Mouse (Mus musculus) forebrain, embryonic 10.5 days (tissue): ENCODE data around the gene Atp8b5. TPM values are rescaled to one million over a fixed set of nuclear protein-coding genes. Genes with fewer than 3 reads are reported as not detected.

Experiments
- DNase-seq: peaks from one replicate; pipeline ENCODE4 v3.0.0-alpha.2; 2017; ENCODE audit warnings: low spot score; ENCODE audit errors: extremely low spot score
- H3K27ac ChIP-seq: fragments of 300-500 bp; sonication (generic); 2 replicates; pipeline ENCODE4 v1.5.1; 2016; ENCODE audit warnings: mild to moderate bottlenecking
- H3K27me3 ChIP-seq: fragments of 300-500 bp; sonication (generic); 2 replicates; pipeline ENCODE4 v1.6.1; 2016; ENCODE audit warnings: mild to moderate bottlenecking; ENCODE audit not compliant: poor library complexity, severe bottlenecking
- H3K36me3 ChIP-seq: fragments of 300-500 bp; sonication (generic); replicated peaks from 2 replicates; pipeline ENCODE4 v1.6.1; 2016; ENCODE audit warnings: mild to moderate bottlenecking, moderate library complexity
- H3K4me1 ChIP-seq: fragments of 300-500 bp; sonication (generic); 2 replicates; pipeline ENCODE4 v1.6.1; 2016
- H3K4me3 ChIP-seq: fragments of 300-500 bp; sonication (generic); 2 replicates; pipeline ENCODE4 v1.5.1; 2016; ENCODE audit warnings: mild to moderate bottlenecking, moderate library complexity
- H3K9me3 ChIP-seq: fragments of 300-500 bp; sonication (generic); 2 replicates; pipeline ENCODE4 v1.6.1; 2016; ENCODE audit warnings: mild to moderate bottlenecking, moderate library complexity
- WGBS: fragments of 180-500 bp; shearing (Covaris S2); methylation state at CpG from one replicate; pipeline ENCODE4 v1.1.7; 2016; 5-methylcytosine and 5-hydroxymethylcytosine counted together
- polyA plus RNA-seq: library from polyadenylated mRNA; unstranded; fragments of >200 nt; fragmentation: Nextera tagmentation; extraction: Ambion mirVana; gene quantifications from 2 replicates; pipeline ENCODE4 v1.2.1, GENCODE M21; 2016

Gene Atp8b5
- polyA plus RNA-seq = 0.32 and 0.53 TPM in 2 replicates

DNA sequence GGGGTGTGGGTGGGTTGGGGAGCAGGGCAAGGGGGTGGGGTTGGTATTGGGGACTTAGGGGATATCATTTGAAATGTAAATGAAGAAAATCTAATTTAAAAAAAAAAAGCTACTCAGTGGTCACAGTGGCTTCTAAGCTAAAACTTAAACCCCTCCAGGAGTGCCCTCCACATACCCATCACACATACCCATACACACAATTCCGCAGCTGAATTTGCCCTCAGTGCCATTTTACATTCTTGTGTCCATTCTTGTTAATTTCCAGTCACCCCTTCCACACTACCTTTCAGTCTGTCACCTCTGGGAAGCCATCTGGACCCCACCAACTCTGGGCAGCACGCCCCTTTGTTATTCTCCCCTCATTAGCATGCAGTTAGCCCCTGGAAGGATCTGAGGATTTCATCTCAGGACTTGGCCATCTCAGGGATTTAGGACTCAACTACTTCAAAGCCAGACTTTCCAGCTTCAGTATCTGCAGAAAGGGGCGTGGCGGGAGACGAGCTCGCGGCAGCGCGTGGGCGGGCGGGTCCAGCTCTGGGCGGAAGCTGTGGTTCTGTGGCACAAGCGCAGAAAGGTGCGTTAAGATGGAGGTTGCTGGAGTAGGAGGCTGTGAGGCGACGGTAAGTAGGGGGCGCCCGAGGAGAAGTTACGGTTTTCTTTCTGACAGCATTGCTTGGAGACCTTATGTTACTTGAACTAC lies at the start of gene Atp8b5:
Atp8b5 (plus strand) TSS at position 537 of the 700 bp plus-strand sequence.
- peaks cover 4% of the 10 kb centered on the region; the same call in 1 of the 2 replicates for H3K36me3 ChIP-seq
- peaks cover 18% of the 10 kb centered on the region for H3K4me1 ChIP-seq
- H3K4me3 ChIP-seq = peak within 1 kb of the TSS; percentile 55
- peak within 1 kb of the TSS; percentile 85 for H3K27ac ChIP-seq
- H3K9me3 ChIP-seq = no peaks in the 10 kb centered on the region
- peak; percentile 79 for DNase-seq
- WGBS = 2% methylated on average over 19 of the region's 19 CpGs
- no peaks in the 10 kb centered on the region for H3K27me3 ChIP-seq

DNA sequence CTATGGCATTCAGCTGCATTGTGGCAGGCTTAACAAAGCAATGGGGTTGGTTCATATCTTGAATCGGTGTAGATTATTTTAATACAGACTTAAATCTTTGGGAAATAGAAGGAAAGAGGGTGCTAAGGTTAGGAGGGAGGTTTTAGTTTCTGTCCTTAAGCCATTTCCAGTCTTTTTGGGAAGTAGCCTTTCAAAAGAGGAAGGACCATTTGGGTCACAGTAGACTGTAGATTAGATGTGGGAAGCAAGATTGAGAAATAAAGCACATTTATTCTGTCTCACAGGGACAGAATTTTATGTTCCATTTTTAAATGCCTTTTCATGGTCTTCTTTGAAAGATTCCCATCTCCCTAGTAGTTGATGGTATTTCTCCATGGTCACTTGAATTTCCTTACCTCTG lies 49.0 kb upstream of the Atp8b5 start:
- Histone ChIP-seq H3K4me1 (no peaks in the 10 kb centered on the region), H3K9me3 (no peaks in the 10 kb centered on the region), H3K27me3 (no peaks in the 10 kb centered on the region), H3K36me3 (no peaks in the 10 kb centered on the region), H3K4me3 (no peak overlapping the region), H3K27ac (no peak overlapping the region)
- 96% methylated on average over 1 of the region's 1 CpGs for WGBS
- DNase-seq = no peak

- DNase-seq = no peak
- no peaks in the 10 kb centered on the region for H3K27me3 ChIP-seq
- H3K4me3 ChIP-seq = no peak overlapping the region
- no peaks in the 10 kb centered on the region for H3K4me1 ChIP-seq
- 88% methylated on average over 3 of the region's 3 CpGs for WGBS
- H3K36me3 ChIP-seq = peaks cover 11% of the 10 kb centered on the region
- no peak overlapping the region for H3K27ac ChIP-seq
- no peaks in the 10 kb centered on the region for H3K9me3 ChIP-seq
Measured at GRCm38 (mm10) chr4:43231821-43232220, 35.1 kb upstream of the Atp8b5 start.

DNA sequence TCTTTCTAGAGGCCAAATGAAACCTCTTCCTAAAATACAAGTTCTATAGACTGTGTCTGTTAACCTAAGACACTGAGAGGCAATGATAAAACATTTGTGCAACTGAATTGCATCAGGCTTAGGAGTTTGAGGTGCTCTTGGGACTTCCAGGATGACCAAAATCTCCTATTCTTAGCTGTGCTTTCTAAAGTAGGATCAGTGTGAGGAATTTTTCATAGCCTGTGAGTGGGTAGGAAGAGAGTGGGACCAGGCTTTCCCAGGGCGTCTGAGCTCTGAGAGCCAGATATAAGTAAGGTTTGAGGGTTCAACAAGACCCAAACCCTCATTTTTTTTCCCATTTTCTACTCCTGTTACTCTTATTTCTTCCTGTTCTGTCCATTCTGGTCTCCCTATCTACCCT lies 34.0 kb upstream of the Atp8b5 start:
- no peak overlapping the region for H3K4me3 ChIP-seq
- peaks cover 16% of the 10 kb centered on the region for H3K36me3 ChIP-seq
- WGBS = 91% methylated on average over 1 of the region's 1 CpGs
- no peaks in the 10 kb centered on the region for H3K9me3 ChIP-seq
- no peak for DNase-seq
- H3K27ac ChIP-seq = no peak overlapping the region
- no peaks in the 10 kb centered on the region for H3K27me3 ChIP-seq
- H3K4me1 ChIP-seq = no peaks in the 10 kb centered on the region

DNA sequence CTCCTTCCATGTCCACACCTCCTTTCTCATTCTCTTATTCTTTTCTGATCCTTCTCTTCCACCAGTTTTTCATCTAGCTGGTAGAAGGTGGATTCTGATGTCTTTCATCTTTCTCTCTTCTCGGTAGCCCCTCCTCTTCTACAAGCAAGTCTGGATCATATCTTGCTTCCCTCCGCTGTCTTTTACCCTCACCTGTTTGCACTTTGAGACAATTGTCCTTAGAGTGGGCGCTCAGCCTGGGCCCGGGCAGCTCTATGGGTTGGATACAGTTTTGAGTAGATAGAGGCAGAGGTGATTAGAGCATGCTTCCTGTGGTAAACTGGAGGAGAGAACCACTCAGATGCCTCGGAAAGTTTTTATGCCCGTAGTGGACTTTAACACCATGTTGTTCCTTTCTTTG lies 33.5 kb upstream of the Atp8b5 start:
- Histone ChIP-seq H3K27ac (no peak overlapping the region), H3K36me3 (peaks cover 16% of the 10 kb centered on the region), H3K9me3 (no peaks in the 10 kb centered on the region), H3K4me1 (no peaks in the 10 kb centered on the region), H3K27me3 (no peaks in the 10 kb centered on the region), H3K4me3 (no peak overlapping the region)
- 93% methylated on average over 6 of the region's 6 CpGs for WGBS
- no peak for DNase-seq

- Histone ChIP-seq H3K9me3 (no peaks in the 10 kb centered on the region), H3K27ac (no peak overlapping the region), H3K4me3 (no peak overlapping the region), H3K27me3 (no peaks in the 10 kb centered on the region), H3K36me3 (peaks cover 26% of the 10 kb centered on the region), H3K4me1 (no peaks in the 10 kb centered on the region)
- 93% methylated on average over 9 of the region's 9 CpGs for WGBS
- no peak for DNase-seq
Measured at GRCm38 (mm10) chr4:43236898-43237297, 30.1 kb upstream of the Atp8b5 start.

GRCm38 (mm10) chr4:43240716-43241115 lies 26.2 kb upstream of the Atp8b5 start:
- H3K27ac ChIP-seq = no peak overlapping the region
- peaks cover 30% of the 10 kb centered on the region for H3K36me3 ChIP-seq
- WGBS = 87% methylated on average over 1 of the region's 1 CpGs
- no peak for DNase-seq
- H3K27me3 ChIP-seq = no peaks in the 10 kb centered on the region
- no peaks in the 10 kb centered on the region for H3K9me3 ChIP-seq
- H3K4me1 ChIP-seq = no peaks in the 10 kb centered on the region
- no peak overlapping the region for H3K4me3 ChIP-seq

DNA sequence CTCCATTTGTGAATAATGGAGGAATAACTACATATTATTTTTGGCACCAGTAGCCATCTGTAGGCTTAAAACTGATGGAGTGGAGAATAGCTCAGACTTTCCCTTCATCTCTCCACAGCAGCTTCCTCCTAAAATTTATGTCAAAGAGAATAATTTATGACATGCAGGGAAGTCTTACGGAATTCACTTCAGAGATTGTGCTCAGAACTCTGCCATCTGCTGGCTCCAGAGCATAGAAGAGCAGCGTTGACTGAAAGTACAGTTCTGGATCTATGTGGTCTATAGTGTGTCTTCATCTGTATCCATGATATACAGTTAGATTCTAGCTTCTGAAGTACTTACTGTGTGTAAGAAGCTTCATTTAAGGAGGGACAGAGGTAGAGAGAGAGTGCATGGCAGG lies 22.9 kb upstream of the Atp8b5 start:
- H3K4me3 ChIP-seq = no peak overlapping the region
- H3K27me3 ChIP-seq = no peaks in the 10 kb centered on the region
- peaks cover 21% of the 10 kb centered on the region for H3K4me1 ChIP-seq
- 77% methylated on average over 2 of the region's 2 CpGs for WGBS
- no peak overlapping the region for H3K27ac ChIP-seq
- no peak for DNase-seq
- no peaks in the 10 kb centered on the region for H3K9me3 ChIP-seq
- peaks cover 28% of the 10 kb centered on the region for H3K36me3 ChIP-seq

DNA sequence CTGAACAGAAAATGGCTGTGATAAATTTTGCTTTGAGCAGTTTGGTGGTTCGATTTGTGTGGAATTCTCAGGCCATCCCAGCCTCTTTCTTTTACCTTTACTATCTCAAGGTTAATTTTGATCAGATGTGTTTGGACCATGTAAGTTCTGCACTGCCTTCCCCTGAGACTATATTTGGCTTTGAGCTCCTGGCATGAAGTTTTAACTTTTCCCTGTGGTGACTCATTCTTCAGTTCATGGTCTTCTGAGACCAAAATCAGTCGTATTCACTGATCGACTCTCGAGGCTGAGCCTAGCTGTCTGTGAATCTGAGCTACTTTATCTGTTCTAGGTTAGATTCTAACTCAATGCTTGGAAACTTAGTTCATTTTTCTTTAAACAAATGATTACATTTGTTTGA lies 21.2 kb upstream of the Atp8b5 start:
- Histone ChIP-seq H3K4me1 (peaks cover 28% of the 10 kb centered on the region), H3K36me3 (peaks cover 26% of the 10 kb centered on the region), H3K9me3 (no peaks in the 10 kb centered on the region), H3K27me3 (no peaks in the 10 kb centered on the region), H3K27ac (no peak overlapping the region), H3K4me3 (no peak overlapping the region)
- DNase-seq = no peak
- WGBS = 92% methylated on average over 4 of the region's 4 CpGs

- no peaks in the 10 kb centered on the region for H3K27me3 ChIP-seq
- peaks cover 28% of the 10 kb centered on the region for H3K4me1 ChIP-seq
- H3K27ac ChIP-seq = peak overlapping the region; percentile 74
- peak; percentile 53 for DNase-seq
- WGBS = 19% methylated on average over 7 of the region's 7 CpGs
- no peak overlapping the region for H3K4me3 ChIP-seq
- H3K36me3 ChIP-seq = peaks cover 33% of the 10 kb centered on the region
- no peaks in the 10 kb centered on the region for H3K9me3 ChIP-seq
Measured at GRCm38 (mm10) chr4:43248026-43248425, 18.9 kb upstream of the Atp8b5 start.

GRCm38 (mm10) chr4:43248909-43249308 lies 18.1 kb upstream of the Atp8b5 start:
- no peak for DNase-seq
- H3K36me3 ChIP-seq = peaks cover 40% of the 10 kb centered on the region
- WGBS = 48% methylated on average over 2 of the region's 2 CpGs
- H3K4me1 ChIP-seq = peaks cover 28% of the 10 kb centered on the region
- no peaks in the 10 kb centered on the region for H3K9me3 ChIP-seq
- no peak overlapping the region for H3K4me3 ChIP-seq
- peak overlapping the region; percentile 74 for H3K27ac ChIP-seq
- H3K27me3 ChIP-seq = no peaks in the 10 kb centered on the region

DNA sequence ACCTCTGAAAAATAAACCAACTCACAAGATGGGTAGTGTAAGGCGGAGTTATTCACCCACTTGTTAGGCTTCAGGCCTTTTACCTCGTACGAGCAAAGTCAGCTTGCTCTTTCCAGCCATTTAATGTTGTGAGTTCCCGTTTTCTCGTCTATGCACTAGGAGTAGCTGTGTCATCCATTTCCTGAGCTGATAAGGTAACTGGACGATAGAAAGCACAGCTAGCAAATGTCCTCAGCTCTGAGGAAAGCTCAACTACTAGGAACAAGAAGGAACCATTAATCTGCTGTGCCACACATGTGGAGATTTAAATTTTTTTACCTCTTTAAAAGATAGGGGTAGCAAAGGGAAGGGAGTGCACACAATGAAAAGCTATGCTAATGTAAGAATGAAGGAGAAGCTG lies 15.7 kb upstream of the Atp8b5 start:
- peaks cover 36% of the 10 kb centered on the region for H3K36me3 ChIP-seq
- no peaks in the 10 kb centered on the region for H3K9me3 ChIP-seq
- peaks cover 28% of the 10 kb centered on the region for H3K4me1 ChIP-seq
- H3K27ac ChIP-seq = no peak overlapping the region
- no peak for DNase-seq
- 90% methylated on average over 6 of the region's 6 CpGs for WGBS
- no peak overlapping the region for H3K4me3 ChIP-seq
- H3K27me3 ChIP-seq = no peaks in the 10 kb centered on the region

GRCm38 (mm10) chr4:43257040-43257439 lies 9.9 kb upstream of the Atp8b5 start:
- Histone ChIP-seq H3K27ac (no peak overlapping the region), H3K4me1 (peaks cover 16% of the 10 kb centered on the region), H3K36me3 (peaks cover 38% of the 10 kb centered on the region), H3K27me3 (no peaks in the 10 kb centered on the region), H3K9me3 (no peaks in the 10 kb centered on the region), H3K4me3 (no peak overlapping the region)
- DNase-seq = no peak
- WGBS = 92% methylated on average over 2 of the region's 2 CpGs
